Comparison of ENCODE assay signal across 18 mouse cellular contexts in the genomic region with DNA sequence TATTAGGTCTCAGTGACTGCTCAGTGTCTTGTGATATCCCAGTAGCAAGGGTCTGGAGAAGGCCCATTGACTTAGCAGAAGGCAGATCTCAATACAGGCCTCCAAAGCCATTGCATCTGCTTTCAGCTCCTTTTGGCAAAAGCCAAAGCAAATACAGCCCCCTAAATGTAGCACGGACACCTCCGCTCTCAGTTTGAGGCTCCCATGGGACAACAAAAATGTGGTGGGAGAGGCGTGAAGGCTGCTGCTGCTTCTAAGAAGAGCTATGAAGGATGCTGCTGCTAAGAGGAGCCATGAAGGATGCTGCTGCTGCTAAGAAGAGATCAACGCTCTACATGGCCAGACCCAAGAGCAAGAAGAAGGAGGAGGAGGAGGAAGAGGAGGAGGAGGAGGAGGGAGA.
"Had no signal": no experiment of that assay in that cellular context is flagged by ENCODE, and none has a peak within 500 bp of the region (broad histone marks: within the 10 kb centered on the region; RNA-seq: fewer than 3 reads in every experiment).

No protein-coding gene starts in this region.

- DNase-seq: gastrocnemius, adult 2 months; gastrocnemius, postnatal 10 days; gastrocnemius, postnatal 25 days; heart, adult 18-20 months; heart, postnatal 10 days; heart, postnatal 4 days; kidney, adult 18-20 months; kidney, adult 8-10 months; kidney, postnatal 10 days; kidney, postnatal 25 days; kidney, postnatal 4 days; layer of hippocampus, postnatal 36 days; left cerebral cortex, postnatal 4 days had no signal

- ATAC-seq: hindbrain, embryonic 16.5 days; inflammation-experienced regulatory T-cells, adult 6 months; intestine, embryonic 15.5 days; intestine, postnatal 0 days; liver, embryonic 12.5 days had no signal
